Mouse (Mus musculus) cortical plate, adult 2 months (tissue): Measurements from ENCODE around the gene Iqcf6.

Source experiments
- CTCF ChIP-seq: fragments of 200-500 bp; IDR thresholded peaks from 2 replicates; pipeline ENCODE4 v1.5.1; 2011; ENCODE audit warnings: mild to moderate bottlenecking, control low read depth, low read length; ENCODE audit not compliant: insufficient read depth; ENCODE audit errors: extremely low read depth
- POLR2A ChIP-seq: fragments of 200-500 bp; IDR thresholded peaks from 2 replicates; pipeline ENCODE4 v1.6.1; 2011; ENCODE audit warnings: mild to moderate bottlenecking, low read length, control low read depth; ENCODE audit not compliant: insufficient read depth; ENCODE audit errors: extremely low read depth

GRCm38 (mm10) chr9:106645684-106646271, 19.4 kb downstream of the Iqcf6 start:
- no peak for TF ChIP-seq CTCF
- no peak for TF ChIP-seq POLR2A
